Mouse (Mus musculus) liver, embryonic 13.5 days (tissue): ENCODE measurements around the gene Zcchc14. TPM values are rescaled to one million over a fixed set of nuclear protein-coding genes. Genes with fewer than 3 reads are reported as not detected.
"Not testable (repeated sequence)": the region's sequence is repeated elsewhere in the genome, so short reads cannot be mapped to it uniquely, and the experiment has no call there.

ENCODE experiments used
- ATAC-seq: fragments of 200-750 bp; cut with Nextera tagmentation; 2 replicates; pipeline ENCODE4 v1.8.0; 2017; ENCODE audit warnings: low read depth, mild to moderate bottlenecking, moderate number of reproducible peaks, moderate library complexity
- DNase-seq: peaks from one replicate; pipeline ENCODE4 v3.0.0; 2022
- H3K27ac ChIP-seq: fragments of 300-500 bp; sonication (generic); 2 replicates; pipeline ENCODE4 v1.5.1; 2015; ENCODE audit warnings: moderate library complexity, mild to moderate bottlenecking, inconsistent platforms
- H3K27me3 ChIP-seq: fragments of 300-500 bp; sonication (generic); 2 replicates; pipeline ENCODE4 v1.6.1; 2015; ENCODE audit warnings: mild to moderate bottlenecking, inconsistent platforms
- H3K36me3 ChIP-seq: fragments of 300-500 bp; sonication (generic); 2 replicates; pipeline ENCODE4 v1.6.1; 2015; ENCODE audit warnings: mild to moderate bottlenecking, inconsistent platforms
- H3K4me1 ChIP-seq: fragments of 300-500 bp; sonication (generic); replicated peaks from 2 replicates; pipeline ENCODE4 v1.6.1; 2015; ENCODE audit warnings: inconsistent platforms
- H3K4me2 ChIP-seq: fragments of 300-500 bp; sonication (generic); 2 replicates; pipeline ENCODE4 v1.6.1; 2015; ENCODE audit warnings: inconsistent platforms, mild to moderate bottlenecking, moderate library complexity
- H3K4me3 ChIP-seq: fragments of 300-500 bp; sonication (generic); replicated peaks from 2 replicates; pipeline ENCODE4 v1.5.1; 2015; ENCODE audit warnings: mild to moderate bottlenecking, inconsistent platforms
- H3K9ac ChIP-seq: fragments of 300-500 bp; sonication (generic); 2 replicates; pipeline ENCODE4 v1.6.1; 2015; ENCODE audit warnings: mild to moderate bottlenecking, inconsistent platforms
- H3K9me3 ChIP-seq: fragments of 300-500 bp; sonication (generic); replicated peaks from 2 replicates; pipeline ENCODE4 v1.6.1; 2016; ENCODE audit warnings: inconsistent platforms
- WGBS: fragments of 180-500 bp; shearing (Covaris S2); methylation state at CpG from one replicate; pipeline ENCODE4 v1.1.7; 2015; ENCODE audit not compliant: insufficient replicate concordance; 5-methylcytosine and 5-hydroxymethylcytosine counted together
- polyA plus RNA-seq: library from polyadenylated mRNA; unstranded; fragments of >200 nt; fragmentation: Nextera tagmentation; extraction: Ambion mirVana; gene quantifications from 2 replicates; pipeline ENCODE4 v1.2.1, GENCODE M21; 2015

Zcchc14 gene
- polyA plus RNA-seq, 1 experiment from 2014 or later, result 1.6 TPM

- Histone ChIP-seq H3K4me2 (no peak overlapping the region), H3K9me3 (no peaks in the 10 kb centered on the region), H3K4me3 (no peak overlapping the region), H3K27me3 (no peaks in the 10 kb centered on the region), H3K4me1 (no peaks in the 10 kb centered on the region), H3K36me3 (no peaks in the 10 kb centered on the region), H3K9ac (no peak overlapping the region), H3K27ac (no peak overlapping the region)
- 49% methylated on average over 10 of the region's 10 CpGs for WGBS
- no peak for ATAC-seq
- DNase-seq, result no peak
Observed at GRCm38 (mm10) chr8:121681457-121681856, 28.8 kb upstream of the Zcchc14 start.

GRCm38 (mm10) chr8:121680896-121681295 lies 28.2 kb upstream of the Zcchc14 start:
- Histone ChIP-seq H3K36me3 (no peaks in the 10 kb centered on the region), H3K27me3 (no peaks in the 10 kb centered on the region), H3K4me3 (no peak overlapping the region), H3K27ac (no peak overlapping the region), H3K4me2 (no peak overlapping the region), H3K9ac (no peak overlapping the region), H3K9me3 (no peaks in the 10 kb centered on the region), H3K4me1 (no peaks in the 10 kb centered on the region)
- ATAC-seq (no peak), DNase-seq (no peak)
- 65% methylated on average over 4 of the region's 4 CpGs for WGBS

GRCm38 (mm10) chr8:121678696-121679095 lies 26.0 kb upstream of the Zcchc14 start:
- no peaks in the 10 kb centered on the region for H3K9me3 ChIP-seq
- DNase-seq (no peak), ATAC-seq (no peak)
- no peak overlapping the region for H3K27ac ChIP-seq
- H3K27me3 ChIP-seq, result no peaks in the 10 kb centered on the region
- 59% methylated on average over 5 of the region's 5 CpGs for WGBS
- no peak overlapping the region for H3K9ac ChIP-seq
- H3K36me3 ChIP-seq, result no peaks in the 10 kb centered on the region
- no peak overlapping the region for H3K4me3 ChIP-seq
- H3K4me2 ChIP-seq, result no peak overlapping the region
- no peaks in the 10 kb centered on the region for H3K4me1 ChIP-seq

GRCm38 (mm10) chr8:121675701-121676100 lies 23.0 kb upstream of the Zcchc14 start:
- Histone ChIP-seq H3K9ac (no peak overlapping the region), H3K9me3 (no peaks in the 10 kb centered on the region), H3K27ac (no peak overlapping the region), H3K4me3 (no peak overlapping the region), H3K4me1 (no peaks in the 10 kb centered on the region), H3K36me3 (no peaks in the 10 kb centered on the region), H3K4me2 (no peak overlapping the region), H3K27me3 (no peaks in the 10 kb centered on the region; the same call in 1 of the 2 replicates)
- ATAC-seq, result no peak
- WGBS, result 45% methylated on average over 20 of the region's 20 CpGs
- DNase-seq, result no peak

- no peaks in the 10 kb centered on the region for H3K9me3 ChIP-seq
- H3K4me2 ChIP-seq, result no peak overlapping the region
- ATAC-seq, result no peak
- no peaks in the 10 kb centered on the region for H3K36me3 ChIP-seq
- no peaks in the 10 kb centered on the region; the same call in 1 of the 2 replicates for H3K27me3 ChIP-seq
- WGBS, result 51% methylated on average over 3 of the region's 3 CpGs
- no peak overlapping the region for H3K9ac ChIP-seq
- no peaks in the 10 kb centered on the region for H3K4me1 ChIP-seq
- no peak for DNase-seq
- H3K4me3 ChIP-seq, result no peak overlapping the region
- no peak overlapping the region for H3K27ac ChIP-seq
Observed at GRCm38 (mm10) chr8:121675161-121675560, 22.5 kb upstream of the Zcchc14 start.

- Histone ChIP-seq H3K4me1 (no peaks in the 10 kb centered on the region), H3K9me3 (no peaks in the 10 kb centered on the region), H3K9ac (no peak overlapping the region), H3K36me3 (no peaks in the 10 kb centered on the region), H3K4me2 (no peak overlapping the region), H3K4me3 (no peak overlapping the region), H3K27ac (no peak overlapping the region), H3K27me3 (peaks cover 2% of the 10 kb centered on the region; the same call in 1 of the 2 replicates)
- DNase-seq (no peak), ATAC-seq (no peak)
- 40% methylated on average over 5 of the region's 5 CpGs for WGBS
Observed at GRCm38 (mm10) chr8:121674524-121674923, 21.8 kb upstream of the Zcchc14 start.

- H3K9me3 ChIP-seq, result no peaks in the 10 kb centered on the region
- ATAC-seq, result no peak
- WGBS, result 62% methylated on average over 5 of the region's 5 CpGs
Observed at GRCm38 (mm10) chr8:121673917-121674316, 21.2 kb upstream of the Zcchc14 start.

GRCm38 (mm10) chr8:121673153-121673552 lies 20.5 kb upstream of the Zcchc14 start:
- H3K36me3 ChIP-seq, result no peaks in the 10 kb centered on the region
- no peak for ATAC-seq
- no peak overlapping the region for H3K4me3 ChIP-seq
- WGBS, result 34% methylated on average over 4 of the region's 4 CpGs
- DNase-seq, result no peak
- no peaks in the 10 kb centered on the region for H3K9me3 ChIP-seq
- no peak overlapping the region for H3K4me2 ChIP-seq
- H3K27ac ChIP-seq, result no peak overlapping the region
- H3K27me3 ChIP-seq, result peaks cover 16% of the 10 kb centered on the region
- no peak overlapping the region for H3K9ac ChIP-seq
- no peaks in the 10 kb centered on the region for H3K4me1 ChIP-seq

More at GRCm38 (mm10) chr8:121673917-121674316, 21.2 kb upstream of the Zcchc14 start:
- H3K4me2 ChIP-seq, result no peak overlapping the region
- no peaks in the 10 kb centered on the region for H3K36me3 ChIP-seq
- H3K4me1 ChIP-seq, result no peaks in the 10 kb centered on the region
- H3K4me3 ChIP-seq, result no peak overlapping the region
- no peak for DNase-seq
- no peak overlapping the region for H3K9ac ChIP-seq
- no peak overlapping the region for H3K27ac ChIP-seq
- H3K27me3 ChIP-seq, result peaks cover 8% of the 10 kb centered on the region

GRCm38 (mm10) chr8:121669208-121669607 lies 16.5 kb upstream of the Zcchc14 start:
- Histone ChIP-seq H3K4me1 (no peaks in the 10 kb centered on the region; the same call in 1 of the 2 replicates), H3K4me3 (no peak overlapping the region), H3K27me3 (peaks cover 33% of the 10 kb centered on the region)

GRCm38 (mm10) chr8:121668553-121668952 lies 15.9 kb upstream of the Zcchc14 start:
- peaks cover 39% of the 10 kb centered on the region for H3K27me3 ChIP-seq
- WGBS, result 28% methylated on average over 6 of the region's 6 CpGs
- DNase-seq (no peak), ATAC-seq (no peak)
- H3K4me1 ChIP-seq, result no peaks in the 10 kb centered on the region; the same call in 1 of the 2 replicates
- H3K36me3 ChIP-seq, result no peaks in the 10 kb centered on the region
- no peak overlapping the region for H3K9ac ChIP-seq
- H3K4me2 ChIP-seq, result no peak overlapping the region
- no peak overlapping the region for H3K4me3 ChIP-seq
- H3K27ac ChIP-seq, result no peak overlapping the region
- no peaks in the 10 kb centered on the region for H3K9me3 ChIP-seq

More at GRCm38 (mm10) chr8:121669208-121669607, 16.5 kb upstream of the Zcchc14 start:
- Histone ChIP-seq H3K4me2 (no peak overlapping the region), H3K9me3 (no peaks in the 10 kb centered on the region), H3K36me3 (no peaks in the 10 kb centered on the region), H3K9ac (no peak overlapping the region), H3K27ac (no peak overlapping the region)
- DNase-seq, result no peak
- WGBS, result 7% methylated on average over 8 of the region's 8 CpGs
- ATAC-seq, result no peak

- H3K27ac ChIP-seq, H3K9me3 ChIP-seq, H3K36me3 ChIP-seq, ATAC-seq, H3K4me1 ChIP-seq, DNase-seq, H3K4me2 ChIP-seq, H3K9ac ChIP-seq, H3K4me3 ChIP-seq: not testable (repeated sequence)
- H3K27me3 ChIP-seq, result peaks cover 44% of the 10 kb centered on the region
- 58% methylated on average over 9 of the region's 9 CpGs for WGBS
Observed at GRCm38 (mm10) chr8:121667936-121668500, 15.3 kb upstream of the Zcchc14 start.

- Histone ChIP-seq H3K27ac (no peak overlapping the region), H3K4me1 (peaks cover 3% of the 10 kb centered on the region; the same call in 1 of the 2 replicates), H3K9ac (no peak overlapping the region), H3K27me3 (peaks cover 56% of the 10 kb centered on the region), H3K4me2 (peak overlapping the region; percentile 40), H3K9me3 (no peaks in the 10 kb centered on the region), H3K36me3 (no peaks in the 10 kb centered on the region), H3K4me3 (no peak overlapping the region)
- DNase-seq, result no peak
- 4% methylated on average over 16 of the region's 16 CpGs for WGBS
- no peak for ATAC-seq
Observed at GRCm38 (mm10) chr8:121665329-121665728, 12.6 kb upstream of the Zcchc14 start.
